9 mouse cellular contexts compared by ENCODE assay signal in the genomic region with DNA sequence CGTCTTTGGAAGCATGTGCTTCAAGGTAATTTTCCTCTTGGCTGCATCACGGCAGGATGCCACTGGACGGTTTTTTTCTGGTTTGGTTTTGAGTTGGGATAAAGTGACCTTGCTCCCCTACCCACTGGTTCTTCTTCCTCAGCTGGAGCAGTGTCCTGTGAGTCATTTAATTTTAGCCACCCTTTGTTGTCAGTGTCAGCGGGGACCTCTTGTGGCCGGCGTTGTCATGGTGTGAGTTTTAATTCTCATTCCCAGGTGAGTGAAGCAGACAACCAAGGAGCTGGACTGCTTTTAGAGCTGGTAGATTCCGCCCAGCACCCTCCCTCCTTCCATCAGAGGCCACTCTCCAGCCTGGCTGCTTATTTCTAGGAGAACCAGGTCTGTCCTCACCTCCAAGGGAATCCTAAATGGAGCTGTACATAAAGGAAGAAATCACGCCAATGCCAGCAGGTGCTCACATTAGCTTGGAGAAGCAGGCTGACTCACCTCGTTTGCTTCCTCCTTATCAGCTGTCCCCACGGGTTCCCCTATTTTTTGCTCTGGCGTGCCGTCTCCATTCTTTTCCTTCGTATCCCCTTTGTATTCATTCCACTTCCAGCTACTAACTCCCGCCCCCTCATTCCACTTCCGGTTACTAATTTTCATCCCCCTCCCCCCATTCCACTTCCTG.
DNase-seq lines count a peak whose midpoint lies in the region; ATAC-seq and TF ChIP-seq lines count a peak whose summit lies in the region.
"Had no signal": no experiment of that assay in that cellular context is flagged by ENCODE, and none has a peak within 500 bp of the region (broad histone marks: within the 10 kb centered on the region; RNA-seq: fewer than 3 reads in every experiment).

No protein-coding gene starts in this region.

- no peak for TF ChIP-seq POLR2A in cerebellum, adult 2 months (IDR thresholded peaks at IDR 0.05; ENCODE audit: borderline replicate concordance, insufficient read depth, low read length)

- no peak overlapping the region for H3K4me2 ChIP-seq in heart, embryonic 12.5 days
- H3K4me2 ChIP-seq in neural tube, embryonic 11.5 days (ENCODE audit: low read depth): no peak overlapping the region
- no peak overlapping the region for H3K4me2 ChIP-seq in neural tube, embryonic 15.5 days
- no peak overlapping the region for H3K4me2 ChIP-seq in stomach, postnatal 0 days (replicated peaks; ENCODE audit: low read depth)
- no peak overlapping the region for H3K4me2 ChIP-seq in liver, embryonic 11.5 days
- no peak overlapping the region for H3K4me2 ChIP-seq in intestine, embryonic 16.5 days (ENCODE audit: low read depth, low read length)

- H3K27me3 ChIP-seq in heart, embryonic 12.5 days (replicated peaks): no peaks in the 10 kb centered on the region
- no peaks in the 10 kb centered on the region for H3K27me3 ChIP-seq in neural tube, embryonic 11.5 days (ENCODE audit: control insufficient read depth, insufficient read depth, low read length)
- H3K27me3 ChIP-seq in neural tube, embryonic 15.5 days (replicated peaks): no peaks in the 10 kb centered on the region
- H3K27me3 ChIP-seq in cerebellum, adult 2 months (ENCODE audit: control insufficient read depth, insufficient read depth, low read length): no peaks in the 10 kb centered on the region
- no peaks in the 10 kb centered on the region for H3K27me3 ChIP-seq in stomach, postnatal 0 days (ENCODE audit: control insufficient read depth, insufficient read depth, low read length)
- H3K27me3 ChIP-seq in liver, embryonic 11.5 days (replicated peaks; ENCODE audit: control insufficient read depth, insufficient read depth, low read length): no peaks in the 10 kb centered on the region
- H3K27me3 ChIP-seq in intestine, embryonic 16.5 days (replicated peaks; ENCODE audit: control insufficient read depth, insufficient read depth, low read length): no peaks in the 10 kb centered on the region
- H3K27me3 ChIP-seq: megakaryocyte, embryonic 14.5 days had no signal

- H3K9ac ChIP-seq in heart, embryonic 12.5 days: no peak overlapping the region
- H3K9ac ChIP-seq in neural tube, embryonic 11.5 days (ENCODE audit: low read length): no peak overlapping the region
- H3K9ac ChIP-seq in neural tube, embryonic 15.5 days (replicated peaks): no peak overlapping the region
- H3K9ac ChIP-seq in stomach, postnatal 0 days (ENCODE audit: low read length): no peak overlapping the region
- H3K9ac ChIP-seq in liver, embryonic 11.5 days (ENCODE audit: low read depth, low read length): no peak overlapping the region
- no peak overlapping the region for H3K9ac ChIP-seq in intestine, embryonic 16.5 days (ENCODE audit: low read depth, low read length)

- peak; percentile 49 for TF ChIP-seq CTCF in cerebellum, adult 2 months (IDR thresholded peaks at IDR 0.05; ENCODE audit: borderline replicate concordance, insufficient read depth, low read depth, low read length)
- TF ChIP-seq CTCF in stomach, postnatal 0 days (IDR thresholded peaks at IDR 0.05; ENCODE audit: low read depth): peak; percentile 46

- peaks cover 9% of the 10 kb centered on the region for H3K36me3 ChIP-seq in heart, embryonic 12.5 days
- H3K36me3 ChIP-seq in neural tube, embryonic 11.5 days (ENCODE audit: control insufficient read depth, insufficient read depth, low read length): no peaks in the 10 kb centered on the region
- peaks cover 3% of the 10 kb centered on the region; the same call in 1 of the 2 replicates for H3K36me3 ChIP-seq in neural tube, embryonic 15.5 days
- H3K36me3 ChIP-seq in stomach, postnatal 0 days (ENCODE audit: control insufficient read depth, insufficient read depth, low read length): no peaks in the 10 kb centered on the region
- H3K36me3 ChIP-seq in liver, embryonic 11.5 days (ENCODE audit: control insufficient read depth, insufficient read depth, low read length): no peaks in the 10 kb centered on the region
- H3K36me3 ChIP-seq in intestine, embryonic 16.5 days (ENCODE audit: control insufficient read depth, insufficient read depth, low read length): no peaks in the 10 kb centered on the region

- ATAC-seq in heart, embryonic 12.5 days (ENCODE audit: insufficient number of reproducible peaks, low FRiP score): no peak
- no peak; the same call in 1 of the 2 replicates for ATAC-seq in neural tube, embryonic 11.5 days (ENCODE audit: insufficient read depth, low FRiP score, low TSS enrichment)
- no peak for ATAC-seq in neural tube, embryonic 15.5 days (ENCODE audit: low FRiP score)
- no peak for ATAC-seq in stomach, postnatal 0 days (ENCODE audit: low FRiP score, low TSS enrichment)
- ATAC-seq in liver, embryonic 11.5 days (replicated peaks; ENCODE audit: low FRiP score): no peak
- no peak for ATAC-seq in intestine, embryonic 16.5 days

- no peaks in the 10 kb centered on the region for H3K4me1 ChIP-seq in heart, embryonic 12.5 days (replicated peaks)
- 0 out of 2 replicates have a peak, but pooled peaks cover 2% of the 10 kb centered on the region for H3K4me1 ChIP-seq in neural tube, embryonic 11.5 days (ENCODE audit: control insufficient read depth, insufficient read depth, low read length)
- peaks cover 16% of the 10 kb centered on the region for H3K4me1 ChIP-seq in neural tube, embryonic 15.5 days
- H3K4me1 ChIP-seq in cerebellum, adult 2 months (ENCODE audit: control insufficient read depth, insufficient read depth, low read length): peaks cover 19% of the 10 kb centered on the region
- H3K4me1 ChIP-seq in stomach, postnatal 0 days (replicated peaks; ENCODE audit: control insufficient read depth, insufficient read depth): no peaks in the 10 kb centered on the region
- no peaks in the 10 kb centered on the region for H3K4me1 ChIP-seq in liver, embryonic 11.5 days (replicated peaks; ENCODE audit: control insufficient read depth, insufficient read depth, low read length)
- no peaks in the 10 kb centered on the region for H3K4me1 ChIP-seq in intestine, embryonic 16.5 days (ENCODE audit: control insufficient read depth, insufficient read depth, low read length)
- H3K4me1 ChIP-seq: megakaryocyte, embryonic 14.5 days had no signal

- intact Hi-C loops in heart, postnatal 36 days (cut with DNase I): loop anchor here (1.0 to 5.0 kb wide), 2 partner anchors 56 to 138 kb away; no protein-coding TSS in a partner anchor

- H3K4me3 ChIP-seq in heart, embryonic 12.5 days: no peak overlapping the region
- H3K4me3 ChIP-seq in neural tube, embryonic 11.5 days (ENCODE audit: low read depth, low read length): no peak overlapping the region
- H3K4me3 ChIP-seq in neural tube, embryonic 15.5 days (replicated peaks): no peak overlapping the region
- H3K4me3 ChIP-seq in cerebellum, adult 2 months (replicated peaks; ENCODE audit: insufficient read depth, low read depth, low read length): no peak overlapping the region
- no peak overlapping the region for H3K4me3 ChIP-seq in stomach, postnatal 0 days (ENCODE audit: low read depth, low read length)
- H3K4me3 ChIP-seq in liver, embryonic 11.5 days (ENCODE audit: low read depth, low read length): no peak overlapping the region
- no peak overlapping the region for H3K4me3 ChIP-seq in intestine, embryonic 16.5 days (ENCODE audit: low read length)
- H3K4me3 ChIP-seq: megakaryocyte, embryonic 14.5 days had no signal

- H3K27ac ChIP-seq in heart, embryonic 12.5 days (ENCODE audit: poor library complexity, severe bottlenecking): no peak overlapping the region
- H3K27ac ChIP-seq in neural tube, embryonic 11.5 days (ENCODE audit: low read depth, low read length): no peak overlapping the region
- no peak overlapping the region for H3K27ac ChIP-seq in neural tube, embryonic 15.5 days (replicated peaks)
- H3K27ac ChIP-seq in cerebellum, adult 2 months (ENCODE audit: insufficient read depth, low read length): peak overlapping the region; percentile 4; the same call in 1 of the 2 replicates
- H3K27ac ChIP-seq in stomach, postnatal 0 days (replicated peaks): no peak overlapping the region
- H3K27ac ChIP-seq in liver, embryonic 11.5 days (ENCODE audit: low read depth, low read length): no peak overlapping the region
- no peak overlapping the region for H3K27ac ChIP-seq in intestine, embryonic 16.5 days (ENCODE audit: low read length)

- peak; percentile 23 to 32 for DNase-seq in heart, postnatal 36 days
- peak; percentile 26 for DNase-seq in neural tube, embryonic 11.5 days (ENCODE audit: low spot score)
- peak; percentile 61 to 72 for DNase-seq in cerebellum, adult 2 months
- no peak for DNase-seq in stomach, postnatal 0 days (ENCODE audit: low spot score)
- no peak for DNase-seq in liver, embryonic 11.5 days (ENCODE audit: low spot score)

- no peak for TF ChIP-seq EP300 in stomach, postnatal 0 days (optimal IDR thresholded peaks at IDR 0.05)

- peaks cover 14% of the 10 kb centered on the region for H3K9me3 ChIP-seq in heart, embryonic 12.5 days (replicated peaks)
- H3K9me3 ChIP-seq in neural tube, embryonic 11.5 days (ENCODE audit: control insufficient read depth, low read length): peaks cover 9% of the 10 kb centered on the region; the same call in 1 of the 2 replicates
- no peaks in the 10 kb centered on the region for H3K9me3 ChIP-seq in neural tube, embryonic 15.5 days (replicated peaks)
- 0 out of 2 replicates have a peak, but pooled peaks cover 5% of the 10 kb centered on the region for H3K9me3 ChIP-seq in stomach, postnatal 0 days (ENCODE audit: control insufficient read depth, low read length)
- peaks cover 5% of the 10 kb centered on the region for H3K9me3 ChIP-seq in liver, embryonic 11.5 days (ENCODE audit: control insufficient read depth, low read length)
- peaks cover 5% of the 10 kb centered on the region; the same call in 1 of the 2 replicates for H3K9me3 ChIP-seq in intestine, embryonic 16.5 days (ENCODE audit: control insufficient read depth, low read length)

- WGBS in heart, embryonic 12.5 days: 56% methylated on average over 15 of the region's 15 CpGs
- 65% methylated on average over 15 of the region's 15 CpGs for WGBS in neural tube, embryonic 11.5 days
- WGBS in neural tube, embryonic 15.5 days: 59% methylated on average over 15 of the region's 15 CpGs
- 16% methylated on average over 15 of the region's 15 CpGs for WGBS in cerebellum, adult 2 months
- WGBS in stomach, postnatal 0 days: 53% methylated on average over 15 of the region's 15 CpGs
- WGBS in liver, embryonic 11.5 days: 59% methylated on average over 15 of the region's 15 CpGs
- 62% methylated on average over 15 of the region's 15 CpGs for WGBS in intestine, embryonic 16.5 days

Comparison
In these comparisons a context has a peak if more than half of its experiments do, and no peak if none do; other contexts are left out.
1. DNase-seq: peak in heart, postnatal 36 days (2 of 2), neural tube, embryonic 11.5 days (single experiment) and cerebellum, adult 2 months (2 of 2); none in stomach, postnatal 0 days (single experiment) and liver, embryonic 11.5 days (single experiment).